In the genomic region with DNA sequence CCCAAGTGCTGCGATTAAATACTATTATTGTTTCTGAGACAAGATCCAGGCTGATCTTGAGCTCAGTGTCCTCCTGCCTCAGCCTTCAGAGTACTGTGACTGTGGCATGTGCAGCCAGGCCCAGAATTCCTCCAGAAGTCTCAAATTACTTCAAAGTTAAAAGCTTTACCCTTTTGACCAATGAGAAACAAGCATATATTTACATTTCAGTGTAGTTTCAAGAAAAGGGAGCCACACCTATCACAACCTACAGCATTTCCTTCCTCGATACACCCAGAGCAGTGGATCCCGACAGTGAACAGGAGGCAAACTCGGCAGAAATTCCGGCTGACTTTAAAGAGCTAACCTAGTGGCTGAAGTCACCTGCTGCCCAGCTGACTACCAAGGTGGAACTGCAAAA, we compare ENCODE assay signal across 22 mouse cellular contexts. TPM values are rescaled to one million over a fixed set of nuclear protein-coding genes. Genes with fewer than 3 reads are reported as not detected.
"Had no signal": no experiment of that assay in that cellular context is flagged by ENCODE, and none has a peak within 500 bp of the region (broad histone marks: within the 10 kb centered on the region; RNA-seq: fewer than 3 reads in every experiment).

No protein-coding gene starts in this region.

- H3K4me3 ChIP-seq: lung, embryonic 15.5 days; megakaryocyte, embryonic 14.5 days; midbrain, embryonic 13.5 days; midbrain, embryonic 15.5 days; neural tube, embryonic 12.5 days; stomach, embryonic 15.5 days had no signal

- H3K27ac ChIP-seq: lung, embryonic 15.5 days; macrophage; midbrain, embryonic 13.5 days; midbrain, embryonic 15.5 days; neural tube, embryonic 12.5 days; stomach, embryonic 15.5 days had no signal

- H3K9ac ChIP-seq: lung, embryonic 15.5 days; midbrain, embryonic 13.5 days; midbrain, embryonic 15.5 days; neural tube, embryonic 12.5 days; stomach, embryonic 15.5 days had no signal

- H3K4me1 ChIP-seq: lung, embryonic 15.5 days; megakaryocyte, embryonic 14.5 days; neural tube, embryonic 12.5 days; stomach, embryonic 15.5 days had no signal

- ATAC-seq: lung, postnatal 0 days; midbrain, embryonic 13.5 days; midbrain, embryonic 15.5 days had no signal

- H3K36me3 ChIP-seq: lung, embryonic 15.5 days; midbrain, embryonic 13.5 days; midbrain, embryonic 15.5 days; neural tube, embryonic 12.5 days; stomach, embryonic 15.5 days had no signal

- DNase-seq: lung, adult 2 months; lung, postnatal 14 days; lung, postnatal 36 days; right cerebral cortex, postnatal 14 days; thymus, adult 18-20 months; thymus, postnatal 14 days; thymus, postnatal 36 days had no signal

- H3K9me3 ChIP-seq: lung, embryonic 15.5 days; megakaryocyte, embryonic 14.5 days; midbrain, embryonic 13.5 days; midbrain, embryonic 15.5 days; neural tube, embryonic 12.5 days; stomach, embryonic 15.5 days had no signal

- H3K4me2 ChIP-seq: lung, embryonic 15.5 days; midbrain, embryonic 11.5 days; midbrain, embryonic 13.5 days; midbrain, embryonic 15.5 days; neural tube, embryonic 12.5 days; stomach, embryonic 15.5 days had no signal

RNA-seq across cellular contexts. Expression of gene Acp7, which starts 6.3 kb away (rescaled TPM):
- total RNA-seq: megakaryocyte progenitor cell, adult 5-6 weeks; monocyte, adult 5-6 weeks; neutrophil, adult 5-6 weeks had no signal
- polyA plus RNA-seq: liver, embryonic 16.5 days; lung, embryonic 15.5 days; lung, postnatal 0 days; macrophage; midbrain, embryonic 11.5 days; midbrain, embryonic 13.5 days; neural tube, embryonic 12.5 days; neural tube, embryonic 14.5 days; spleen, adult 2 months had no signal
